In genomic region chr6:86371950-86372516, GRCm38 (mm10) we compare ENCODE assay signal across 8 mouse cellular contexts. TPM values are rescaled to one million over a fixed set of nuclear protein-coding genes. Genes with fewer than 3 reads are reported as not detected.
DNase-seq lines count a peak whose midpoint lies in the region; ATAC-seq and TF ChIP-seq lines count a peak whose summit lies in the region.

No protein-coding gene starts in this region.

- H3K27ac ChIP-seq in kidney, embryonic 15.5 days = peak overlapping the region; percentile 93
- H3K27ac ChIP-seq in bone marrow macrophage, adult 2 months (ENCODE audit: insufficient read depth, low read depth, low read length) = no peak overlapping the region
- 0 out of 2 replicates have a peak overlapping the region, but pooled peaks have one; percentile 82 for H3K27ac ChIP-seq in hindbrain, embryonic 12.5 days
- H3K27ac ChIP-seq in midbrain, embryonic 15.5 days = peak overlapping the region; percentile 95; the same call in 1 of the 2 replicates

- H3K9me3 ChIP-seq in kidney, embryonic 15.5 days (replicated peaks) = no peaks in the 10 kb centered on the region
- H3K9me3 ChIP-seq in hindbrain, embryonic 12.5 days (replicated peaks) = no peaks in the 10 kb centered on the region
- no peaks in the 10 kb centered on the region for H3K9me3 ChIP-seq in midbrain, embryonic 15.5 days

- DNase-seq in kidney, adult 9 months = no peak
- no peak for DNase-seq in urinary bladder, postnatal 14 days (ENCODE audit: low spot score)
- no peak for DNase-seq in gastrocnemius, postnatal 36 days
- no peak for DNase-seq in kidney, postnatal 14 days

- intact Hi-C loops in gastrocnemius, postnatal 36 days (cut with DNase I) = no loop called here

- H3K27me3 ChIP-seq in kidney, embryonic 15.5 days = no peaks in the 10 kb centered on the region
- H3K27me3 ChIP-seq in hindbrain, embryonic 12.5 days = no peaks in the 10 kb centered on the region
- no peaks in the 10 kb centered on the region for H3K27me3 ChIP-seq in midbrain, embryonic 15.5 days (replicated peaks)

- H3K4me1 ChIP-seq in kidney, embryonic 15.5 days = peaks cover 27% of the 10 kb centered on the region
- peaks cover 8% of the 10 kb centered on the region for H3K4me1 ChIP-seq in bone marrow macrophage, adult 2 months (ENCODE audit: control insufficient read depth, insufficient read depth, low read length)
- H3K4me1 ChIP-seq in hindbrain, embryonic 12.5 days = peaks cover 16% of the 10 kb centered on the region
- peaks cover 27% of the 10 kb centered on the region for H3K4me1 ChIP-seq in midbrain, embryonic 15.5 days

- WGBS in kidney, embryonic 15.5 days = 4% methylated on average over 12 of the region's 12 CpGs
- WGBS in hindbrain, embryonic 12.5 days = 5% methylated on average over 12 of the region's 12 CpGs
- WGBS in midbrain, embryonic 15.5 days = 6% methylated on average over 12 of the region's 12 CpGs

- H3K4me3 ChIP-seq in kidney, embryonic 15.5 days (replicated peaks) = peak overlapping the region; percentile 68
- peak overlapping the region; percentile 84 for H3K4me3 ChIP-seq in bone marrow macrophage, adult 2 months (ENCODE audit: insufficient read depth, low read length)
- peak overlapping the region; percentile 71 for H3K4me3 ChIP-seq in hindbrain, embryonic 12.5 days
- H3K4me3 ChIP-seq in midbrain, embryonic 15.5 days = peak overlapping the region; percentile 94

- peaks cover 51% of the 10 kb centered on the region for H3K36me3 ChIP-seq in kidney, embryonic 15.5 days
- peaks cover 26% of the 10 kb centered on the region for H3K36me3 ChIP-seq in hindbrain, embryonic 12.5 days
- peaks cover 8% of the 10 kb centered on the region for H3K36me3 ChIP-seq in midbrain, embryonic 15.5 days (replicated peaks)

- H3K4me2 ChIP-seq in kidney, embryonic 15.5 days = peak overlapping the region; percentile 80
- H3K4me2 ChIP-seq in hindbrain, embryonic 12.5 days (replicated peaks) = peak overlapping the region; percentile 91
- H3K4me2 ChIP-seq in midbrain, embryonic 15.5 days = peak overlapping the region; percentile 77

- no peak for ATAC-seq in kidney, embryonic 15.5 days (replicated peaks; ENCODE audit: low FRiP score)
- no peak for ATAC-seq in hindbrain, embryonic 12.5 days (ENCODE audit: low FRiP score)
- no peak for ATAC-seq in midbrain, embryonic 15.5 days (replicated peaks)

- no peak for TF ChIP-seq CTCF in bone marrow macrophage, adult 2 months (IDR thresholded peaks at IDR 0.05; ENCODE audit: low read depth, low read length)

- peak overlapping the region; percentile 85 for H3K9ac ChIP-seq in kidney, embryonic 15.5 days
- peak overlapping the region; percentile 76 for H3K9ac ChIP-seq in hindbrain, embryonic 12.5 days
- peak overlapping the region; percentile 91 for H3K9ac ChIP-seq in midbrain, embryonic 15.5 days

- no peak for TF ChIP-seq POLR2A in bone marrow macrophage, adult 2 months (IDR thresholded peaks at IDR 0.05; ENCODE audit: borderline replicate concordance, low read depth, low read length)

RNA-seq across cellular contexts. Expression of gene Snrpg, which starts 0.9 kb away (rescaled TPM):
- 665 and 702 TPM in 2 replicates for polyA plus RNA-seq in kidney, embryonic 15.5 days (2015; fragmentation: Nextera tagmentation; extraction: Ambion mirVana)
- 122 and 159 TPM in 2 replicates for polyA plus RNA-seq in bone marrow macrophage, adult 2 months (2012; ENCODE audit: insufficient read depth, insufficient read length, missing spikeins)
- 394 and 521 TPM in 2 replicates for polyA plus RNA-seq in hindbrain, embryonic 12.5 days (2016; fragmentation: Nextera tagmentation; extraction: Ambion mirVana)
- polyA plus RNA-seq in midbrain, embryonic 15.5 days (2015; fragmentation: Nextera tagmentation; extraction: Ambion mirVana) = 377 and 389 TPM in 2 replicates
- total RNA-seq in gastrocnemius, postnatal 36 days (2021) = 10 to 100 TPM; 23.0 to 26.7 TPM

RNA-seq across cellular contexts. Expression of gene Fam136a, which starts 6.6 kb away (rescaled TPM):
- 145 and 148 TPM in 2 replicates for polyA plus RNA-seq in kidney, embryonic 15.5 days (2015; fragmentation: Nextera tagmentation; extraction: Ambion mirVana)
- 11.0 and 13.2 TPM in 2 replicates for polyA plus RNA-seq in bone marrow macrophage, adult 2 months (2012; ENCODE audit: insufficient read depth, insufficient read length, missing spikeins)
- polyA plus RNA-seq in hindbrain, embryonic 12.5 days (2016; fragmentation: Nextera tagmentation; extraction: Ambion mirVana) = 107 and 116 TPM in 2 replicates
- 118 and 122 TPM in 2 replicates for polyA plus RNA-seq in midbrain, embryonic 15.5 days (2015; fragmentation: Nextera tagmentation; extraction: Ambion mirVana)
- total RNA-seq in gastrocnemius, postnatal 36 days (2021) = 10 to 100 TPM; 11.9 to 15.1 TPM

RNA-seq across cellular contexts. Expression of gene Pcyox1, which starts 24.9 kb away (rescaled TPM):
- 97.6 and 99.1 TPM in 2 replicates for polyA plus RNA-seq in kidney, embryonic 15.5 days (2015; fragmentation: Nextera tagmentation; extraction: Ambion mirVana)
- polyA plus RNA-seq in bone marrow macrophage, adult 2 months (2012; ENCODE audit: insufficient read depth, insufficient read length, missing spikeins) = 98.9 and 99.9 TPM in 2 replicates
- polyA plus RNA-seq in hindbrain, embryonic 12.5 days (2016; fragmentation: Nextera tagmentation; extraction: Ambion mirVana) = 123 and 125 TPM in 2 replicates
- 93.3 and 96.5 TPM in 2 replicates for polyA plus RNA-seq in midbrain, embryonic 15.5 days (2015; fragmentation: Nextera tagmentation; extraction: Ambion mirVana)
- total RNA-seq in gastrocnemius, postnatal 36 days (2021) = 10 to 100 TPM; 53.1 to 54.2 TPM

RNA-seq across cellular contexts. Expression of gene Tia1, which starts 32.0 kb away (rescaled TPM):
- polyA plus RNA-seq in kidney, embryonic 15.5 days (2015; fragmentation: Nextera tagmentation; extraction: Ambion mirVana) = 218 and 219 TPM in 2 replicates
- polyA plus RNA-seq in bone marrow macrophage, adult 2 months (2012; ENCODE audit: insufficient read depth, insufficient read length, missing spikeins) = 49.7 and 67.7 TPM in 2 replicates
- polyA plus RNA-seq in hindbrain, embryonic 12.5 days (2016; fragmentation: Nextera tagmentation; extraction: Ambion mirVana) = 349 and 355 TPM in 2 replicates
- polyA plus RNA-seq in midbrain, embryonic 15.5 days (2015; fragmentation: Nextera tagmentation; extraction: Ambion mirVana) = 334 and 360 TPM in 2 replicates
- total RNA-seq in gastrocnemius, postnatal 36 days (2021) = 10 to 100 TPM; 18.9 to 20.1 TPM

RNA-seq across cellular contexts. Expression of gene Gm44790, which starts 54.4 kb away (rescaled TPM):
- 0.43 and 0.51 TPM in 2 replicates for polyA plus RNA-seq in kidney, embryonic 15.5 days (2015; fragmentation: Nextera tagmentation; extraction: Ambion mirVana)
- polyA plus RNA-seq in bone marrow macrophage, adult 2 months (2012; ENCODE audit: insufficient read depth, insufficient read length, missing spikeins) = not detected in 2 replicates
- not detected in 2 replicates for polyA plus RNA-seq in hindbrain, embryonic 12.5 days (2016; fragmentation: Nextera tagmentation; extraction: Ambion mirVana)
- not detected in 2 replicates for polyA plus RNA-seq in midbrain, embryonic 15.5 days (2015; fragmentation: Nextera tagmentation; extraction: Ambion mirVana)
- total RNA-seq in gastrocnemius, postnatal 36 days (2021) = 1 to 10 TPM in 1 of 2 experiments, not detected in 1; 1.2 TPM
